Mouse (Mus musculus) macrophage (primary cell): ENCODE measurements around the gene Kcnv2. TPM values are rescaled to one million over a fixed set of nuclear protein-coding genes. Genes with fewer than 3 reads are reported as not detected.

ENCODE experiments used
- H3K27ac ChIP-seq: fragments of 350-480 bp; formaldehyde crosslinking; 2 replicates; pipeline ENCODE4 v1.9.0; 2021
- H3K36me3 ChIP-seq: fragments of 350-480 bp; formaldehyde crosslinking; 2 replicates; pipeline ENCODE4 v1.9.0; 2021; ENCODE audit errors: inconsistent target
- H3K4me3 ChIP-seq: fragments of 350-480 bp; formaldehyde crosslinking; 2 replicates; pipeline ENCODE4 v1.9.0; 2021; ENCODE audit errors: inconsistent target
- H3K79me2 ChIP-seq: fragments of 350-480 bp; formaldehyde crosslinking; 2 replicates; pipeline ENCODE4 v1.9.0; 2021; ENCODE audit errors: inconsistent target
- WGBS: methylation state at CpG from one replicate; pipeline ENCODE4 v1.1.7; 2026; ENCODE audit warnings: inconsistent platforms; ENCODE audit not compliant: missing documents; 5-methylcytosine and 5-hydroxymethylcytosine counted together
- polyA plus RNA-seq: library from polyadenylated mRNA; stranded (reverse); fragments of 250-400 nt; gene quantifications from 3 replicates; pipeline ENCODE4 v1.2.4, GENCODE M21; 2018; ENCODE audit warnings: inconsistent platforms

Gene Kcnv2
- polyA plus RNA-seq, 1 experiment from 2014 or later, result not detected

DNA sequence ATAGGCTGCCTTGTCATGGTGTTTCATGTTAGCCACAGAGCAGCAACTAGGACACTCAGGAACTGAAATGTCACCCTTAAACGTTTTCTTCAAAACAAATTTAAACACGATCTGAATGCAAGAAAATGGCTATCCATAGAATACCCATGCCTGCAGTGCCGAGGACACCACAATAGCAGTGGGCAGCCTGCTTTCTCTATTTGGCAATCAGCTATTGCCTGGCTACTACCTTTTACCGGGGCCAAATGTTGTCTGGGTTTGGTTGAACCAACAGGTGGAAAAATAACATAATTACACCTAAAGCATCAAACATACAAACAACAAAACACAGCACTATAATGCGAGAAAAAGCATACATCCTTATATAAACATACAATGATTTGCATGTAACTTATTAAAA, 60.9 kb downstream of the Kcnv2 start:
- no peak overlapping the region for H3K27ac ChIP-seq
- peaks cover 11% of the 10 kb centered on the region; the same call in 1 of the 2 replicates for H3K36me3 ChIP-seq

GRCm38 (mm10) chr19:27385304-27385703, 62.9 kb downstream of the Kcnv2 start:
- Histone ChIP-seq H3K79me2 (no peaks in the 10 kb centered on the region), H3K4me3 (no peak overlapping the region), H3K27ac (no peak overlapping the region), H3K36me3 (peaks cover 20% of the 10 kb centered on the region; the same call in 1 of the 2 replicates)

More for the DNA sequence above, 60.9 kb downstream of the Kcnv2 start:
- 83% methylated on average over 5 of the region's 5 CpGs for WGBS
- Histone ChIP-seq H3K79me2 (no peaks in the 10 kb centered on the region), H3K4me3 (no peak overlapping the region)

Other genes starting within 250 kb of the Kcnv2 start
- gene Vldlr, start 106.1 kb upstream of the Kcnv2 start, polyA plus RNA-seq, result 0.01 to 0.08 TPM (median 0.06 TPM) in 3 replicates
- gene Pum3, start 107.2 kb downstream of the Kcnv2 start, polyA plus RNA-seq, result 20.7 to 157 TPM (median 47.3 TPM) in 3 replicates